Mouse (Mus musculus): Measurements from ENCODE around the gene Pik3c2b. TPM values are rescaled to one million over a fixed set of nuclear protein-coding genes. Genes with fewer than 3 reads are reported as not detected.

Pik3c2b gene
- total RNA-seq, 2 experiments from 2014 or later = 1.7 to 2.6 TPM

DNA sequence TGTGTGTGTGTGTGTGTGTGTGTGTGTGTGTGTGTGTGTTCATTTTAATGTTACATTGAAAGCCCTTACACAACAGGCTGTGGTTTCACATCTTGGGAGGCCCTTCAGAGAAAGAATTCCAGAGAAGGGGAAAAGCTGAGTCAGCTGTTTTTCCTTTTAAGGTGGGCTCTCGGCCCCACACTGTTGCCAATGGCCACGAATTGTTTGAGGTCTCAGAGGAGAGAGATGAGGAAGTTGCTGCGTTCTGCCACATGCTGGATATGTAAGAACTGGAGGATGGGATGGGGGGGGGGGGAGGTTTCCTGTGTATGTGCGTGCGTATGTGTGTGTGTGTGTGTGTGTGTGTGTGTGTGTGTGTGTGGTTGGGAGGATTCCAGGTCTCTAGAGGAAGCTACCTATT, 24.7 kb downstream of the Pik3c2b start:
- peak; percentile 54 for ATAC-seq (replicated peaks; ENCODE audit: poor library complexity)

DNA sequence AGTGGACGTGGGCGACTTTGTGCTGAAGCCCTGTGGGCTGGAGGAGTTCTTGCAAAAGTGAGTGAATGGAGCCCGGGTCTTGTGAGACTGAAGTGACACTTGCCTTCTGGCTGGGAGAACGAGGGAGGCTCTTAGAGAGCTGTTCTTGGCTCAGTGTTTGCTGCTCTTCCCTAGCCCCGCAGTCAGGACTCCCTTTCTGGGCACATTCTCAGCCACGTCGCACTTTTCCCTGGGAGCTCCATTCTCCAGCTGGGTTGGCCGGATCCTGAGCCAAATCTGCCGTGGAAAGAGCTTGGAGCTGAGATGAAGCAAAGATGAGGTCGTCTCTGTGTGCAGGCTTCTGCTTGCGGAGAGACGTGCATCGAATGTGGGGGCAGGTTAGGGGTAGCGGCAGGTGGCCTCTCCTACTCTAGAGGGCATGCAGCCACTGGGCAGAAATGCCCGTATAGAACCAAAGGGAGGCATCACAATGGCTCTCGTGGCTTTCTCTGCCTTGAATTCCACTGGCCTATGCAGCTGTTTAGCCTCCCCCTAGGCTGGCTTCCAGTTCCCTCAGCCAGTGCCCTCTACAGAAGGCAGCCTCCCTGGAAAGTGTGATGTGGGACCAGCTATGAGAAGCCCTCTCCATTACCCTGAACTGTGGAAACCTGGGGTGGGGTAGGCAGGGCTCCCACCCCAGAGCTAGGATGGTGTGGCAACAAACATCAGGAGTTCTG, 26.4 kb downstream of the Pik3c2b start:
- no peak for ATAC-seq (replicated peaks; ENCODE audit: poor library complexity)

DNA sequence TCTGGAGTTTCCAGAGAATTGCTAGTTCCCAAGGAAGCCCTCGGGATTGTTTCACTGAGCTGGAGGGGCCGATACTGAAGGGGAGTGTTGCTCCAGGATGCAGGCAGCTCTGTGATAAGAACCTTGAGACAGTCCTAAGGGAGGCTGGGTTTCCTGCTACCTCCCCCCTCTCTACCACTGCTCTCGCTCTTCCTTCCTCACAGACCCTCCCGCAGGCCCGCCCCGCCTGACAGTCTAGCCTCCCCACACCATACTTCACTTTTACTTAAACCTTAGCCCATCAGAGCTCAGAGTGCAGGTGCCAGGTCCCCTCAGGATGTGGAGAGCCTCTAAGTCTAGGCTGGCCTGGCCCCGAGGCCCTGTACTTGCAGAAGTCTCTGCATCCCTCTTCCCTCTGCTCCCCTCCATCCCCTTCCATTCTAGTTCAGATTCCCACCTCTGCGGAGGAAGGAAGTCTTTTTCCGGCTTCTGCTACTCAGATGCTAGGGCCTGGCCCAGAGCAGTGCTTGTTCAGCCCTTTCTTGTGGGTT, 27.9 kb downstream of the Pik3c2b start:
- ATAC-seq (replicated peaks; ENCODE audit: poor library complexity) = peak; percentile 59

DNA sequence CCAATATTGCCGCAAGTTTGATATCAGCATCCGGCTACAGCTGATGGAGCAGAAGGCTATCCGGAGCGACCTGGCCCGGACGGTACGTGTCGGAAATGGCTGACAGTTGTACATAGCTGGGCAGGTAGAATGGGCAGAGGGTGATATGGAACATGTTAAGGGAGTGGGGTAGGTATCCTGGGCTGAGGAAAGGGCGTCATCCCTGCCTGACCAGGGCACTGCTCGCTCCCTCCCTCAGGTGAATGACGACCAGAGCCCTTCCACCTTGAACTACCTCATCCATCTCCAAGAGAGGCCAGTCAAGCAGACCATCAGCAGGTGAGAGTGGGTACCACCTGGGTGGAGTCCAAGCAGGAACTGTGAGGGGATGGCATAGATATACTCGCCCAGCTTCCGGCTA, 29.1 kb downstream of the Pik3c2b start:
- no peak for ATAC-seq (replicated peaks; ENCODE audit: poor library complexity)

DNA sequence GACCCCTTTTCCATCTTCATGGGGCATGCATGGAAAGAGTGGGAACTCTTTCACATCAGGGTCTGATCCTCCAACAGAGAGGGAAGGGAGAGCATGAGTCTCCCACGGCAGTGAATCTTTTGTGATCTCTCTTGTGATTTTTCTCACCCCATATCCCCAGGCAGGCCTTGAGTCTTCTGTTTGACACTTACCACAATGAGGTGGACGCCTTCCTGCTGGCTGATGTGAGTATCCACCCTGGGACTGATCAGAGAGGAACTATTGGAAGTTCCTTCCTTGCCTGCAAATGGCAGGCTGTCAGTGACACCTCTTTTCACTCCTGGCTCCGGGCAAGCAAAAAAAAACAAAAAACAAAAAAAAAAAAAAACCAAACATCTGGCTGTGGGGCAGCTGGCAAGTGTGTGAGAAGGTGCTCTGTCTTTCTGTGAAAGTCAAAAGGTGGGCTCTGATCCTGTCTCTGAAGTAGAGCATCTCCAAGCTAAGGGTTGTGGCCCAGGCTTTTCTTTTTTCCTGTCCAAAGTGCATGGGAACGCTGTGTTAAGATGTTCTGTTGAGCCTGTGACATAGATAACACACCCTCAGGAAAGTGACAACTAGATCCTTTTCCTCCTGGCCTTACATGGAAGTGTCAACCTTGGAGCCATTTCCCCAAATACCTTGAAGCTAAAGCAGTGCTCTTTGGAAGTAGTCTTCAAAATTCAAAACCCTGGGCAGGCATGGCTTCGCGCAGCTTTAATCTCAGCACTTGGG, 30.4 kb downstream of the Pik3c2b start:
- ATAC-seq (replicated peaks; ENCODE audit: poor library complexity) = no peak

DNA sequence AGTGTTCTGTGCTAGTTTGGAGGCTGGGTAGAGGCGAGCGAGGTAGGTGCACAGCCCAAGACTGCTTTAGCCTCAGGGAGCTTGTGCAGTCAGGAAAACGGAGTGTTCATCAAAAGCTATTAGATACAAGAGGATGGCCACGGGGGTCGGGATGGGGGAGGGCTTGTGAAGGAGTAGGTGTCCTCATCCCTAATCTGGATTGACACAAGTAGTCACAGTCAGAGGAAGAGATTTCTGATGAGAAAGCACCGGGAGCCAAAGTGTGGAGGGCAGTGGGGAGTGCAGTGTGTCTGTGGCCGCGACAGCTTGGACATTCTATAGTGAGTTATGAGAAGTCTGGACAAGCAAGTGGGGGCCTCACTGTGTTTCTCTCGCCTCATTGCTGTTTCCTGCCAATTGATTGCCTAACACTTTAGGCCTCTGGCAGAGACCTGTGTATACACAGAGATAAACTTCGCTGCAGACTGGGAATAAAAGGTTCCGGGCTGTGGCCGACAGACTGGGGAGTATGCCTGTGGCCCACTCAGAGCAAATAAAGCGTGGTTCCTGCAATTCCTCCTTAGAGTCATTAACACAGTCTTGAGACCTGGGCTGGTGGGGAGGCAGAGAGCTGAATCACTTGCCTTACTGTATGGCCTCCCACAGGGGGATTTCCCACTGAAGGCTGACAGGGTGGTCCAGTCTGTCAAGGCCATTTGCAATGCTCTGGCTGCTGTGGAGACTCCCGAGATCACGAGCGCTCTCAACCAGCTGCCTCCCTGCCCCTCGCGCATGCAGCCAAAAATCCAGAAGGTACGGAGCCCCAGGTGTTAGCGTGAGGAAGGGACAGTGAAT, 31.4 kb downstream of the Pik3c2b start:
- ATAC-seq (replicated peaks; ENCODE audit: poor library complexity) = 0 out of 2 replicates have a peak, but pooled peaks have one; percentile 4

DNA sequence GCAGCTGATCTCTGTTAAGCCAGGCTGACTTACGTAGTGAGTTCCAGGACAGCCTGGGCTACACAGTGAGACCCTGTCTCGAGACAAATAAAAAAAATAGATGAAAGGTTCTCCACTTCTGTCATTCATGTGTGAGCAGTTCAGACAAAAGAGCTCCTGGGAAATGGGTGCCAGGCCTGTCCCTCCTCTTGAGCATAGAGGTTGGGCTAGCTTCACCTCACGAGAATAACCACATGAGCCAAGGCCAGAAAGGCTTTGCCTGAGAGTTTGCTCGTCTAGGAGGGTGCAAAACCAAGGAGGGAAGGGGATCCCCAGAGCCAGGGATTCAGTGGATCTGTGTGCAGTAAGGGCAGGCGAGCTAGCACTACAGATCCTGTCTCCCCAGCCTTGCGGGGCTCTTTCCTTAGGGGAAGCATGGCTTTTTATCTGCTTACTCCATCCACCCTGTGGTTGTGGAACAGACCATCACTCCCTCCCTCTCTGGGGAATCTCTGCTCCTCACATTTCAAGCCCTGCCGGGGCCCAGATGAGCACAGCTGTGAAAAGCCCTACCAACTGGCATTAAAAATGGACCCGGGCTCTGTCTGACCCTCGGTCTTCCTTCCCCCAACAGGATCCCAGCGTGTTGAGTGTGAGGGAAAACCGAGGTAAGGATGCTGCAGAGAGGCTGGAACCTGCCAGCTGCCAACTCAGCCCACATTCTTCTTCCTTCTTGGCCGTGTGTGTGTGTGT, 32.3 kb downstream of the Pik3c2b start:
- no peak for ATAC-seq (replicated peaks; ENCODE audit: poor library complexity)

DNA sequence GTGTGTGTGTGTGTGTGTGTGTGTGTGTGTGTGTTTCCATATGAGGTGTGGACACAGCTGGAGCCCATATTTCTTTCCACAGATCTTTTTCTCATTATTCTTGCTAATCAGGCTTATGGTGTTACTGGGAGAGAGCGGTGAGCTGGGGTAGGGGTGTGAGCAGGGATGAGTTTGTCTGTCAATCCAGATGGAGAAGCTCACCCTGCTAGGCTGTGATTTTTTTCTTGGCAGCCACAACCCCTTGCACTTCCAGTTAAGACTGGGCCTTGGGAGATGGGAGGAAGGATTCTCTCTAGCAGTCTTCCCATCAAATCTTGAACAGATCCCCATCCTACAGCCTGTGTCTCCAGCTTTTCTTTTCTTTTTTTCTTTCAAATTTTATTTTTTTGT, 32.9 kb downstream of the Pik3c2b start:
- ATAC-seq (replicated peaks; ENCODE audit: poor library complexity) = no peak

DNA sequence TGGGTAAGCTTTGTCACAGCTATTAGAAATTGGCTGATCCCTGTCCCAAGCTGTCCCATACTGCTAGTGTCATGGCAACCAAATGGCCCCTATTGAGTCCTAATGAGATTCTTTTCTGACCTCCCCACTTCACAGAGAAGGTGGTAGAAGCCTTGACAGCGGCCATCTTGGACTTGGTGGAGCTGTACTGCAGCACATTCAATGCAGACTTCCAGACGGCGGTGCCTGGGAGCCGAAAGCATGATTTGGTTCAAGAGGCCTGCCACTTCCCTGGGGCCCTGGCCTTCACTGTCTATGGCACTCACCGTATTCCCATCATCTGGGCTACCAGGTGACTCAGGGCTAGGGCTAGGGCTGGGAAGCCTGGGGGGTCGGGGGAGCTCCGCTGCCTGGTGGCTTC, 34.0 kb downstream of the Pik3c2b start:
- ATAC-seq (replicated peaks; ENCODE audit: poor library complexity) = no peak

DNA sequence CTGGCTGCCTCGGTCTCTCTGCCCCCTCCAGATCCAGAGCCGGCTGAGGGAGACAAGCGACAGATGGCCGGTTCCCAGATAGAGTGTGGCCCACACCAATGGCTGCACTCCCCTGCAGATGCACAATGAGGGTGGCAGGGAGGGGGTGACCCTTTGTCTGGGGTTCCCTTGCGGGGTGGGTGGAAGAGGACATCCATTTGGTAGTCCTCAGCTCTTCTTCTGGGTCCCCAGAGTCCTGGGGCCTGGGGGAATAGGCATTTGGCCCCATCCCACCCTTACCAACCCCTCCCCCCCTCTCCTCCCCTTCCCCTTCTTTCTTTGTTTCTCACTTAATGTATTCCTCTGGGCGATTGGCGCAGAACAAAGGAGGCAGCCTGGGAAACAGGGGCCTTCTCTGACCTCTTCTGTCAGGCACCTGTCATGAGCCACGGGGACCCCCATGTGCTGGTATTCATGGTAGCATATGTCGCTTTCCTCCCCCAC, 34.7 kb downstream of the Pik3c2b start:
- no peak for ATAC-seq (replicated peaks; ENCODE audit: poor library complexity)

DNA sequence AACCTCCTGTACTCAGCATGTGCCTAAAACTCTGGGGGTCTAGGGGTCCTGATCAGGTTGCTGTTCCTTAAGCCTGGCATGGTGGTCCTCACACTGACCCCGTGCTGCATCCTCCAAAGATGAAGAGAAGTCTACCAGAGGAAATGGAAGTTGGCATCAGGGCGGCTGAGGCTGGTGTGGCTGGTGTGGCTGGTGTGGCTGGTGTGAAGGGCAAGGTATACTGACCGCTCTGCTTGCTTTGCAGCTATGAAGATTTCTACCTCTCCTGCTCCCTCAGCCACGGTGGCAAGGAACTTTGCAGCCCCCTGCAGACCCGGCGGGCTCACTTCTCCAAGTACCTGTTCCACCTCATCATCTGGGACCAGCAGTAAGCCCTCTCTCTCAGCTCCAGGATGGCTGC, 35.2 kb downstream of the Pik3c2b start:
- ATAC-seq (replicated peaks; ENCODE audit: poor library complexity) = no peak

DNA sequence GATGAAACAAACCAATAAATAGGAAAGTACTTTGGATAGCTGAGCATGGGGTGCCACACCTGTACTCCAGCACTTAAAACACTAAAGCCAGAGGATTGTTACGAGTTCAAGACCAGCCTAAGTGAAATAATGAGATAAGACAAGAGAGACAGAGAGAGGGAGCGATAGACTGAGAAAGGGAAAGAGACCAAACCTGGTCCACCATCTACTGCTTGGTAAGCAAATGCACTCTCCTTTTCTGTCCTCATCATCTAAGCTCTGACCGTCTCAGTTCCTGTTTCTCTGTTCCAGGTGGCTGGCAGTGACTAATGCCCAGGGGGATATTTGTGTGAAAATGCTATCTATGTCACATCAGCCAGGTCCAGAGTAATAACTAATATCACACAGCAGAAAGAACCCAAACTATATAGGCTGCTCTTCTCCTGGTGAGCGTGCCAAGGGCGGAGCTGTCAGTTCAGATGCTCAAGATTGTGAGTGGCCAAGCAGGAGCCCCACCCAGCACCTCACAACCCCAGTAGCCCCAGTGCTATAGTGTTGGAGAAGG, 37.6 kb downstream of the Pik3c2b start:
- peak; percentile 71 for ATAC-seq (replicated peaks; ENCODE audit: poor library complexity)

DNA sequence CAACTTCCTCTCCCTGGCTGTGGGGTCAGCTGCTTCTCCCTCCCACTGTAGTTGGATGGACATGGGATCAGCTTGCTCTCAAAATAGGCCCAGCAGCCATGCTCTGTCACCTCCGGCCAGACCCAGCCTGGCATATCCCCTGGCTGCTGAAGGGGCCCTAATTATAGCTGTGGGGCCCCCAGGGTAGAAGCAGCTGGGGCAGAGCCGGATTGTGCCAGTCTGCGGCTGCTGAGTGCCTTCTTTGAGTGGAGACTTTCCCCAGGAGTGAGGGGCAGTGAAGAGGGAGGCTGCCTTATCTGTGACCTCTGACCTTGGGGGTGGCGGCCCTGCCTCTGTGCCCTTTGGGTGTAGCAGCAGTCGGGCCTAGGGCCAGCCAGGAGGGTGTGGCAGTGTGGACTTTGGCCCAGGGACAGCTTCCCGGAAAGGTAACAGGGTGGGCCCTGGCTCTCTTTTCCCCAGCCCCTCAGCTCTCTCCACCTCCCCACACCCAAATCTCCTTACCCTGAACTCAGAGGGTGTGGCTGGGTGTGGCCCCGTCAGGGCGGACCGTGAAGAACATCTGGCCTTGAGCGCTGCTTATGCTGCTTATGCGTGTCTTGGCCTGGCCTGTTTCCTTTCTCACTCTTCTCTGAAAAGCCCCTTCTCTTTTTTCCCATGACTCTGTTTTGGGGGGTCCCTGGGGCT, 38.6 kb downstream of the Pik3c2b start:
- ATAC-seq (replicated peaks; ENCODE audit: poor library complexity) = peak; percentile 66

DNA sequence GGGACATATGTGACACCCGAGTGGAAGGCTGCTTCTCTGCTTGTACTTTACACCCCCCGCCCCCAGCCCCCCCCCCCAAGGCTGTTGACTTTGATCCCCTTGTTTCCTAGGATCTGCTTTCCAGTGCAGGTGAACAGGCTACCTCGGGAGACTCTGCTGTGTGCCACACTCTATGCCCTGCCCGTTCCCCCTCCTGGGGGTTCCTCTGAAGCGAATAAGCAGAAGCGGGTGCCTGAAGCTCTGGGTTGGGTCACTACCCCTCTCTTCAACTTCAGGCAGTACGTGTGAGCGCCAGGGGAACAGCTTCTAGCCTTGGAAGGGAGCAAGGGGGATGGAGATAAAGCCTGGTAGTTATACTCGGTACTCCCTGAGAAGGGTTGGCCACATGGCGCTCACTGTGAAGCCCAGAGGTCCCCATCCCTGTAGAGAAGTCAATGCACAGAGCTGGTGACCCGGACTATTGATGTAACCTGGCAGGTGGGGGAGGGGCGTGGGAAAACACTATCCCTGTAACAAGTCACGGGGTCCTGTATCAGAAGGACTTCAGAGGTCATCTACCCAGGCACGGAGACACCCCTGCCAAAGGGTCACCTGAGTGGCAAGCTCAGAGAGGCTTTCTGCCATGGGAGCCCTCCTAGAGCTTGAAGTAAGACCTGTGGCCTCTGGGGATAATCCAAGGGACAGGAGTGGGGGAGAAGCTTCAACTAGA, 39.4 kb downstream of the Pik3c2b start:
- no peak for ATAC-seq (replicated peaks; ENCODE audit: poor library complexity)

DNA sequence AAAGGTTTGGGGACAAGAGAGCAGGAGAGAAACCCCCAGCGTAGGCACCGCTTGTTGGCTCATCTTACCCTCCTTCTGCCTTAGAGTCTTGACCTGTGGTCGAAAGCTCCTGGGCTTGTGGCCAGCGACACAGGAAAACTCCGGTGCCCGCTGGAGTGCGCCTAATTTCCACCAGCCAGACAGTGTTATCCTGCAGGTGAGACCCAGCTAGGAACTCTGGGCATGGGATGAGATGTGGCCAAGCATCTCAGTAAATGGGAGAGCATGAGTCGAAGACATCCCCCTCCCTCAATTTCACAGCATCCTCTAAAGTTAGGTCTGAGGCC, 39.9 kb downstream of the Pik3c2b start:
- no peak for ATAC-seq (replicated peaks; ENCODE audit: poor library complexity)

DNA sequence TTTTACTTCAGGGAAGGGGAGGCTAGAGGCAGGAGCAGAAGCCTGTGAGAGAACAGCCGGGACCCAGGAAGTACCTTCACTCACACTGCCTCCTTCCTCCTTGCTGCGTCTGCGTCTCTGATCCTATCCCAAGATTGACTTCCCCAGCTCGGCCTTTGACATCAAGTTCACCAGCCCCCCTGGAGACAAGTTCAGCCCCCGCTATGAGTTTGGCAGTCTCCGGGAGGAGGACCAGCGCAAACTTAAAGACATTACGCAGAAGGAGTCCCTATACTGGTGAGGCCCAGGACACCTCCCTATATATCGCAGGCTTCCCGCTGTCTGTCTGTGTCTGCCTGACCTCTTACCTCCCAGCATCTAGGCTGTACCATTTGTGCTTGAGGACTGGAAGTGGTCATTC, 41.3 kb downstream of the Pik3c2b start:
- ATAC-seq (replicated peaks; ENCODE audit: poor library complexity) = no peak

DNA sequence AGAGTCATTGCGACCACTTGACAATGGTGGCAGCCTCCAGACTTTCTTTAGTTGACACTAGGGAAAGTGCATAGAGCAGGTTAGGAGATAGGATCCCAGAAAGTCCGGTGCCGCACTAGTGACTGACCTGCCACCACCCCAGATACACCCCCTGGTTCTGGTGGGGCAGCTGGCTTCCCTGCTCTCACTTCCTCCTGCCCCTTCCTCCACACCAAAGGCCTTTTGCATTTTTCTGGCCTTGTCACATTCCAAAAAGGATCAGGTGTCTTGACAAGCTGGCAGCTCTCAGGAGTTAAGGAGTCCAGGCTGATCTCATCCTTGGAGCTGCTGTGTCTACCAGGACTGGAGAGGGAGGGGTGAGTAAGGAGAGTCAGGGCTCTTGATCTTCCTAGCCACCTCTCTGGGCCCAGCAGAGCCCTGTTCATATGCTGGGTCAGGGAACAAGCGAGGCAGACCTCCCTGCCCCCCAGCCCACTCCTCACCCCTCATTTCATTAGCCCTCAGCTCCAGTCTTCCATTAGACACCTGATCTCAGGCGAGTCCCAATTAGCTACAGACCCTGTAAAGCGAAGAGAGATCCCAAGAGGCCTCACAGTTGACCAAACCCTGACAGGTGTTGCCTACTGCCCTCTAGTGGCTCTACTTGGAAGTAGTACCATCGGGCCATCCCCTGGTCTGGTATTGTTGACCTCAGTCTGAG, 41.9 kb downstream of the Pik3c2b start:
- peak; percentile 79 for ATAC-seq (replicated peaks; ENCODE audit: poor library complexity)

DNA sequence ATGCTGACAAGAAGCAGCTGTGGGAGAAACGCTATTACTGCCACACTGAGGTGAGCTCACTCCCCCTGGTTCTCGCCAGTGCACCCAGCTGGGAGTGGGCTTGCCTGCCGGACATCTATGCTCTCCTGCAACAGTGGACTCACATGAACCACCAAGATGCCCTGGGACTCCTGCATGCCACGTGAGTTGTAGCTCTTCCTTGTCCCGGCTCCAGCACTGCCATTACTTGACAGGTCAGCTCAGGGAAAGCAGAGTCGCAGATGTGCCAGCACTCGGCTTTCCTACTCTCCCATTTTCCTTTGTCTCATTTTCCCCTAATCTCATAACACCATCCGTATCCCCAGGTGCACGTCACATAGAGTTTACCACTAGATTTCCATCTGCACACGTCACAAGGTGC, 42.7 kb downstream of the Pik3c2b start:
- no peak for ATAC-seq (replicated peaks; ENCODE audit: poor library complexity)

DNA sequence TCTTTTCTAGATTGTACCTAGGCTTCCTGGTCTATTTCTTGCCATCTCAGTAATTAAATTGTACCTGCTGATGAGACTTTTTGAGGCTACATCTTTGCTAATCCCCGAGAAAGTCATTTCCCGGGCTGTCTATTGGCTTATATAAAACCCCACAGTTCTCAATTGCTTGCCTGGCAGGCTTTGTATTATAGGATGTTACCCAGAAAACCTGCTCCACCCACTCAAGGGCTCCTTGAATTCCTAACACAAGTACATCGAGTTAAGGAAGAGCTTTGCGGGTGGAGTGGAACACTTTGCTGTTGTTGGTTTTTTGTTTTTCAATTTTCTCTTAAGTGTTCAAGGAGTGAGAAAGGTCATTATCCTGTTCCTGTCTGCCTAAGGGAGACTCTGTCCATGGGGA, 43.9 kb downstream of the Pik3c2b start:
- ATAC-seq (replicated peaks; ENCODE audit: poor library complexity) = no peak

Data from megakaryocyte progenitor cell, adult 5-6 weeks (primary cell).